Mouse (Mus musculus): ENCODE results near the gene Spata13. TPM values are rescaled to one million over a fixed set of nuclear protein-coding genes. Genes with fewer than 3 reads are reported as not detected.

Spata13 gene
- polyA plus RNA-seq, 1 experiment from 2014 or later, result 50.4 TPM

GRCm38 (mm10) chr14:60746141-60746540, 112.3 kb downstream of the Spata13 start:
- no peak for DNase-seq (ENCODE audit: low spot score)

- DNase-seq (ENCODE audit: low spot score), result no peak
Measured at GRCm38 (mm10) chr14:60747154-60747870, 113.5 kb downstream of the Spata13 start.

- no peak for DNase-seq (ENCODE audit: low spot score)
Measured at GRCm38 (mm10) chr14:60749880-60750279, 116.1 kb downstream of the Spata13 start.

GRCm38 (mm10) chr14:60751581-60751980, 117.8 kb downstream of the Spata13 start:
- DNase-seq (ENCODE audit: low spot score), result no peak

- DNase-seq (ENCODE audit: low spot score), result no peak
Measured at GRCm38 (mm10) chr14:60752892-60753800, 119.3 kb downstream of the Spata13 start.

GRCm38 (mm10) chr14:60753801-60754126, 120.0 kb downstream of the Spata13 start:
- DNase-seq (ENCODE audit: low spot score), result no peak

- DNase-seq (ENCODE audit: low spot score), result no peak
Measured at GRCm38 (mm10) chr14:60754656-60755055, 120.9 kb downstream of the Spata13 start.

GRCm38 (mm10) chr14:60756271-60756670, 122.5 kb downstream of the Spata13 start:
- no peak for DNase-seq (ENCODE audit: low spot score)

GRCm38 (mm10) chr14:60757265-60757664, 123.5 kb downstream of the Spata13 start:
- no peak for DNase-seq (ENCODE audit: low spot score)

GRCm38 (mm10) chr14:60757722-60758121, 123.9 kb downstream of the Spata13 start:
- no peak for DNase-seq (ENCODE audit: low spot score)

GRCm38 (mm10) chr14:60759097-60759496, 125.3 kb downstream of the Spata13 start:
- no peak for DNase-seq (ENCODE audit: low spot score)

- DNase-seq (ENCODE audit: low spot score), result no peak
Measured at GRCm38 (mm10) chr14:60761801-60762200, 128.0 kb downstream of the Spata13 start.

- no peak for DNase-seq (ENCODE audit: low spot score)
Measured at GRCm38 (mm10) chr14:60762754-60763153, 129.0 kb downstream of the Spata13 start.

GRCm38 (mm10) chr14:60763746-60764145, 129.9 kb downstream of the Spata13 start:
- DNase-seq (ENCODE audit: low spot score), result no peak

- DNase-seq (ENCODE audit: low spot score), result no peak
Measured at GRCm38 (mm10) chr14:60764526-60764925, 130.7 kb downstream of the Spata13 start.

GRCm38 (mm10) chr14:60765025-60765424, 131.2 kb downstream of the Spata13 start:
- no peak for DNase-seq (ENCODE audit: low spot score)

- no peak for DNase-seq (ENCODE audit: low spot score)
Measured at GRCm38 (mm10) chr14:60767884-60768283, 134.1 kb downstream of the Spata13 start, which contains the start of gene C1qtnf9. TSS of gene C1qtnf9 (plus strand) at chr14:60768134.

GRCm38 (mm10) chr14:60769340-60769739, 135.5 kb downstream of the Spata13 start:
- no peak for DNase-seq (ENCODE audit: low spot score)

- no peak for DNase-seq (ENCODE audit: low spot score)
Measured at GRCm38 (mm10) chr14:60770594-60770993, 136.8 kb downstream of the Spata13 start.

GRCm38 (mm10) chr14:60771057-60771456, 137.3 kb downstream of the Spata13 start:
- peak; percentile 70 for DNase-seq (ENCODE audit: low spot score)

- DNase-seq (ENCODE audit: low spot score), result no peak
Measured at GRCm38 (mm10) chr14:60773476-60773875, 139.7 kb downstream of the Spata13 start.

- no peak for DNase-seq (ENCODE audit: low spot score)
Measured at GRCm38 (mm10) chr14:60776521-60776920, 142.7 kb downstream of the Spata13 start.
